Mouse (Mus musculus): ENCODE results near the gene Gm3448.

GRCm38 (mm10) chr17:15072211-15072610 is 30.9 kb upstream of the Gm3448 start:
- TF ChIP-seq CEBPB (IDR thresholded peaks at IDR 0.05; ENCODE audit: insufficient read depth, poor library complexity, severe bottlenecking) (no peak), POLR2A (IDR thresholded peaks at IDR 0.05; ENCODE audit: insufficient read length, low read depth) (no peak), MYOD1 (IDR thresholded peaks at IDR 0.05; ENCODE audit: control insufficient read depth in 1 of 3, insufficient read length in 2 of 3, low read depth in 2 of 3) (no peak), POLR2AphosphoS2 (IDR thresholded peaks at IDR 0.05; ENCODE audit: insufficient read length, low read depth) (no peak), E2F4 (IDR thresholded peaks at IDR 0.05; ENCODE audit: insufficient read depth) (no peak), TCF12 (IDR thresholded peaks at IDR 0.05; ENCODE audit: insufficient read depth, poor library complexity, severe bottlenecking) (no peak)
